ENCODE assay signal across 42 mouse cellular contexts in the genomic region with DNA sequence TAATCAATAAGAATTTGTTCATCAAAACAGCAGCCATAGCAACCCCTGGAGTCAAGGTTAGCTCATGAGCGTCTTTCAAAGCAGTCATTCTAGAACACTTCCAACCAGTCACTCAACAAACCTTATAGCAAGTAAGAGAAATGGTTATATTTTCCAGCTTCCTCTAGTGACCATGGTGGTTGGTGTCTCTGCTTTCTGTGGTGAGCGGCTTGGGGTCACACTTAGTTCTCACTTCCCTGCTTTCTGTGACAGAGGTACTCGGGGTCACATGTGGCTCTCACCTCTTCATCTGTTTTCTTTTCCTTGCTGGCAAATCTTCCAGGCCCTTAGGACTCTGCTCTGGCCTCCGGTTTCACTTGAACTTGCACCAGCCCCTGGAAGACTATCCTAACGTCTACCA. TPM values are rescaled to one million over a fixed set of nuclear protein-coding genes. Genes with fewer than 3 reads are reported as not detected.
"Had no signal": no experiment of that assay in that cellular context is flagged by ENCODE, and none has a peak within 500 bp of the region (broad histone marks: within the 10 kb centered on the region; RNA-seq: fewer than 3 reads in every experiment).

No protein-coding gene starts in this region.

- H3K9me3 ChIP-seq: heart, embryonic 10.5 days; heart, embryonic 12.5 days; heart, embryonic 13.5 days; heart, embryonic 15.5 days; hindbrain, embryonic 10.5 days; hindbrain, embryonic 12.5 days; hindbrain, embryonic 13.5 days; hindbrain, embryonic 15.5 days; intestine, embryonic 15.5 days; kidney, embryonic 15.5 days had no signal

- H3K4me2 ChIP-seq: heart, embryonic 11.5 days; heart, embryonic 12.5 days; heart, embryonic 13.5 days; heart, embryonic 15.5 days; hindbrain, embryonic 12.5 days; hindbrain, embryonic 13.5 days; hindbrain, embryonic 14.5 days; hindbrain, embryonic 15.5 days; intestine, embryonic 15.5 days; kidney, embryonic 15.5 days had no signal

- H3K27me3 ChIP-seq: heart, embryonic 12.5 days; heart, embryonic 13.5 days; heart, embryonic 15.5 days; hindbrain, embryonic 12.5 days; hindbrain, embryonic 13.5 days; hindbrain, embryonic 15.5 days; intestine, embryonic 15.5 days; kidney, embryonic 15.5 days had no signal

- H3K4me3 ChIP-seq: heart, embryonic 10.5 days; heart, embryonic 12.5 days; heart, embryonic 13.5 days; heart, embryonic 15.5 days; hindbrain, embryonic 10.5 days; hindbrain, embryonic 12.5 days; hindbrain, embryonic 13.5 days; hindbrain, embryonic 15.5 days; intestine, embryonic 15.5 days; kidney, embryonic 15.5 days; layer of hippocampus, adult 2 months had no signal

- H3K9ac ChIP-seq: heart, embryonic 12.5 days; heart, embryonic 13.5 days; heart, embryonic 15.5 days; hindbrain, embryonic 12.5 days; hindbrain, embryonic 13.5 days; hindbrain, embryonic 14.5 days; hindbrain, embryonic 15.5 days; intestine, embryonic 15.5 days; kidney, embryonic 15.5 days had no signal

- DNase-seq: heart, postnatal 10 days; heart, postnatal 14 days; heart, postnatal 36 days; heart, postnatal 4 days; kidney, adult 11 months; kidney, adult 18-20 months; kidney, adult 2 months; kidney, adult 8-10 months; kidney, adult 9 months; kidney, postnatal 10 days; kidney, postnatal 14 days; kidney, postnatal 25 days; kidney, postnatal 36 days; kidney, postnatal 4 days; layer of hippocampus, adult 9-11 months; layer of hippocampus, postnatal 36 days had no signal

- H3K4me1 ChIP-seq: heart, embryonic 12.5 days; heart, embryonic 13.5 days; heart, embryonic 15.5 days; hindbrain, embryonic 10.5 days; hindbrain, embryonic 12.5 days; hindbrain, embryonic 13.5 days; hindbrain, embryonic 15.5 days; intestine, embryonic 15.5 days; kidney, embryonic 15.5 days had no signal

- H3K27ac ChIP-seq: heart, embryonic 10.5 days; heart, embryonic 13.5 days; heart, embryonic 15.5 days; hindbrain, embryonic 10.5 days; hindbrain, embryonic 12.5 days; hindbrain, embryonic 13.5 days; hindbrain, embryonic 14.5 days; hindbrain, embryonic 15.5 days; hindbrain, postnatal 0 days; intestine, embryonic 15.5 days; kidney, embryonic 15.5 days; kidney, postnatal 0 days; layer of hippocampus, adult 2 months had no signal

- ATAC-seq: hindbrain, embryonic 16.5 days; hindbrain, postnatal 0 days; inflammation-experienced regulatory T-cells, adult 6 months; intestine, embryonic 15.5 days; intestine, embryonic 16.5 days; intestine, postnatal 0 days had no signal

- H3K36me3 ChIP-seq: heart, embryonic 10.5 days; heart, embryonic 12.5 days; heart, embryonic 13.5 days; heart, embryonic 15.5 days; hindbrain, embryonic 10.5 days; hindbrain, embryonic 12.5 days; hindbrain, embryonic 13.5 days; hindbrain, embryonic 15.5 days; intestine, embryonic 15.5 days; kidney, embryonic 15.5 days had no signal

RNA-seq across cellular contexts. Expression of gene Slc28a3, which starts 8.6 kb away (rescaled TPM):
- total RNA-seq: heart, adult 8-10 months; heart, postnatal 10 days; heart, postnatal 14 days; heart, postnatal 25 days; heart, postnatal 36 days; heart, postnatal 4 days had no signal
- polyA plus RNA-seq: heart, embryonic 11.5 days; heart, embryonic 12.5 days; heart, embryonic 13.5 days; heart, embryonic 14.5 days; heart, embryonic 16.5 days; heart, postnatal 0 days; hindbrain, embryonic 10.5 days; hindbrain, embryonic 11.5 days; hindbrain, embryonic 12.5 days; hindbrain, embryonic 14.5 days; intestine, postnatal 0 days; kidney, adult 2 months; kidney, embryonic 15.5 days; kidney, embryonic 16.5 days; kidney, postnatal 0 days had no signal
